Mouse (Mus musculus) C2C12 (cell line): ENCODE measurements around the gene Pkhd1.

Experiments
- CEBPB ChIP-seq: IDR thresholded peaks from one replicate; pipeline ENCODE4 v1.6.1; 2011; ENCODE audit warnings: low read depth, mild to moderate bottlenecking, control low read depth, moderate library complexity
- CTCF ChIP-seq: IDR thresholded peaks from one replicate; pipeline ENCODE4 v1.5.1; 2011; ENCODE audit not compliant: control insufficient read depth, insufficient read depth, insufficient read length
- FOSL1 ChIP-seq: IDR thresholded peaks from one replicate; pipeline ENCODE4 v1.8.0; 2011; ENCODE audit warnings: mild to moderate bottlenecking, low read length; ENCODE audit not compliant: poor library complexity, insufficient read depth, severe bottlenecking
- MAX ChIP-seq: IDR thresholded peaks from one replicate; pipeline ENCODE4 v1.6.1; 2011; ENCODE audit warnings: mild to moderate bottlenecking, control low read depth
- MYOD1 ChIP-seq: IDR thresholded peaks from one replicate; pipeline ENCODE4 v1.6.1; 2011; ENCODE audit warnings: low read depth; ENCODE audit not compliant: control insufficient read depth, insufficient read length
- MYOG ChIP-seq: IDR thresholded peaks from one replicate; pipeline ENCODE4 v1.6.1; 2011; ENCODE audit not compliant: control insufficient read depth, insufficient read length; ENCODE audit errors: extremely low read depth
- USF1 ChIP-seq: IDR thresholded peaks from one replicate; pipeline ENCODE4 v1.6.1; 2011; ENCODE audit warnings: low read depth, mild to moderate bottlenecking, control low read depth, moderate library complexity

GRCm38 (mm10) chr1:20623375-20623774 lies 5.5 kb upstream of the Pkhd1 start:
- TF ChIP-seq CTCF (no peak), MAX (no peak), MYOD1 (no peak), USF1 (no peak), CEBPB (no peak), FOSL1 (no peak), MYOG (no peak)
